Mouse (Mus musculus) liver, postnatal 0 days (tissue): ENCODE data around the gene Gm20388. TPM values are rescaled to one million over a fixed set of nuclear protein-coding genes. Genes with fewer than 3 reads are reported as not detected.

ENCODE experiments used
- ATAC-seq: fragments of 200-750 bp; cut with Nextera tagmentation; 2 replicates; pipeline ENCODE4 v1.8.0; 2017; ENCODE audit warnings: mild to moderate bottlenecking, moderate library complexity
- DNase-seq: peaks from one replicate; pipeline ENCODE4 v3.0.0-alpha.2; 2016
- H3K27ac ChIP-seq: fragments of 300-500 bp; sonication (generic); 2 replicates; pipeline ENCODE4 v1.5.1; 2014; ENCODE audit warnings: antibody characterized with exemption, moderate library complexity, mild to moderate bottlenecking, low read depth
- H3K27me3 ChIP-seq: fragments of 300-500 bp; sonication (generic); 2 replicates; pipeline ENCODE4 v1.6.1; 2014; ENCODE audit warnings: low read length, control low read depth, mixed read lengths; ENCODE audit not compliant: insufficient read depth
- H3K36me3 ChIP-seq: fragments of 300-500 bp; sonication (generic); replicated peaks from 2 replicates; pipeline ENCODE4 v1.6.1; 2014; ENCODE audit warnings: mild to moderate bottlenecking, control low read depth, low read length, moderate library complexity, mixed read lengths; ENCODE audit not compliant: insufficient read depth
- H3K4me1 ChIP-seq: fragments of 300-500 bp; sonication (generic); 2 replicates; pipeline ENCODE4 v1.6.1; 2014; ENCODE audit warnings: antibody characterized with exemption, mild to moderate bottlenecking, control low read depth; ENCODE audit not compliant: insufficient read depth
- H3K4me2 ChIP-seq: fragments of 300-500 bp; sonication (generic); 2 replicates; pipeline ENCODE4 v1.6.1; 2014; ENCODE audit warnings: low read depth, mild to moderate bottlenecking, low read length, moderate library complexity, mixed read lengths
- H3K4me3 ChIP-seq: fragments of 300-500 bp; sonication (generic); 2 replicates; pipeline ENCODE4 v1.5.1; 2014; ENCODE audit warnings: low read depth, low read length
- H3K9ac ChIP-seq: fragments of 300-500 bp; sonication (generic); replicated peaks from 2 replicates; pipeline ENCODE4 v1.6.1; 2014; ENCODE audit warnings: mild to moderate bottlenecking, moderate library complexity
- H3K9me3 ChIP-seq: fragments of 300-500 bp; sonication (generic); 2 replicates; pipeline ENCODE4 v1.6.1; 2016; ENCODE audit warnings: mild to moderate bottlenecking, control low read depth, low read length, mixed read lengths
- CTCF ChIP-seq: sonication (generic); IDR thresholded peaks from 2 replicates; pipeline ENCODE4 v1.5.1; 2016; ENCODE audit warnings: antibody characterized with exemption, low read depth
- EP300 ChIP-seq: IDR thresholded peaks from 2 replicates; pipeline ENCODE4 v1.6.1; 2016; ENCODE audit warnings: antibody characterized with exemption, low read depth, mild to moderate bottlenecking
- WGBS: fragments of 180-500 bp; shearing (Covaris S2); extraction: QIAGEN DNeasy Blood & Tissue Kit; methylation state at CpG from one replicate; pipeline ENCODE4 v1.1.7; 2014; ENCODE audit not compliant: insufficient replicate concordance; 5-methylcytosine and 5-hydroxymethylcytosine counted together
- polyA plus RNA-seq: library from polyadenylated mRNA; unstranded; fragments of >200 nt; fragmentation: Nextera tagmentation; extraction: Ambion mirVana; gene quantifications from 2 replicates; pipeline ENCODE4 v1.2.1, GENCODE M21; 2015

Gm20388 gene
- polyA plus RNA-seq, 1 experiment from 2014 or later = not detected

DNA sequence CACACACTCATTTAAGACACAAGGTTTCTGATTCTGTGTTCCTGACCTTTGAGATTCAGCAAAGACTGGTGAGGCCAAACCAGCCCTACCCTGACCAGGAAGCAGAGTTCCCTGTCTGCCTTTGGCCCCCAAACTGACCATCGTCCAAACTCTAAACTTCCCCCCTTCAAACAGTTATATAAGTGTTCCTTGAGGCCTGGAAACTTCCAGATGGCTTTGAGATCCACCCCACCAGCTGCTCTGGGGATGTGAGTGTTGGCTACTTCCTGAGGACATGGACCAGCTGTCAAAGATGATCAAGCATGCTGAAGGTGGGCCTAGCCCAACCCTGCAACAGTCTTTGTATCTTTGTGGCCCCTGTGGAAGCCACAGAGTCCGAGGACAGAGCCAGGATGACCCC, 146.4 kb downstream of the Gm20388 start:
- Histone ChIP-seq H3K9ac (no peak overlapping the region), H3K4me1 (no peaks in the 10 kb centered on the region), H3K4me2 (no peak overlapping the region), H3K4me3 (no peak overlapping the region), H3K27me3 (no peaks in the 10 kb centered on the region), H3K9me3 (0 out of 2 replicates have a peak, but pooled peaks cover 3% of the 10 kb centered on the region), H3K36me3 (no peaks in the 10 kb centered on the region), H3K27ac (no peak overlapping the region)
- ATAC-seq (no peak), DNase-seq (no peak)
- TF ChIP-seq CTCF = no peak
- TF ChIP-seq EP300 = no peak
- WGBS = 73% methylated on average over 2 of the region's 2 CpGs

GRCm38 (mm10) chr8:120062742-120063141, 152.1 kb downstream of the Gm20388 start:
- no peak overlapping the region for H3K4me3 ChIP-seq
- TF ChIP-seq EP300 (no peak), CTCF (no peak)
- no peaks in the 10 kb centered on the region for H3K36me3 ChIP-seq
- no peak overlapping the region for H3K27ac ChIP-seq
- DNase-seq = no peak
- no peaks in the 10 kb centered on the region for H3K4me1 ChIP-seq
- no peak overlapping the region for H3K9ac ChIP-seq
- H3K9me3 ChIP-seq = no peaks in the 10 kb centered on the region
- no peak for ATAC-seq
- H3K4me2 ChIP-seq = no peak overlapping the region
- 78% methylated on average over 14 of the region's 14 CpGs for WGBS
- no peaks in the 10 kb centered on the region for H3K27me3 ChIP-seq

DNA sequence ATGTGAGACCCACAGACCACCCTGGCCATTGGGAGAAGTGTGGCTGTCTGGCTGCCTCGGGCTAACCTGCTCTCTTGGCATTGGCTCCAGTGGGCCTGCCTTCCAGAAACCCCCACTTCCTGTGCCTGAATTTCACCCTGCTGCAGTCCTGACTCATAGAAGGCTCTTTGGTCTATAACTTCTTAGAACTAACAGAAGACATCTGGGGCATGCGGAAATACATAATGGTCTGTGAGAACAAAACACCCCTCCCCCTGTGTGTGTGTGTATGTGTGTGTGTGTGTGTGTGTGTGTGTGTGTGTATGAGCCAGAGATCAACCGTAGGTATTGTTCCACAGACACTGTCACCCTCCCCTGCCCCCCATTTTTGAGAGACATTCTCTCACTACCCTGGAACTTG, 152.7 kb downstream of the Gm20388 start:
- 68% methylated on average over 3 of the region's 3 CpGs for WGBS
- ATAC-seq = no peak
- H3K9ac ChIP-seq = no peak overlapping the region
- TF ChIP-seq CTCF (no peak), EP300 (no peak)
- no peak overlapping the region for H3K4me3 ChIP-seq
- H3K27me3 ChIP-seq = no peaks in the 10 kb centered on the region
- H3K4me2 ChIP-seq = no peak overlapping the region
- H3K4me1 ChIP-seq = no peaks in the 10 kb centered on the region
- DNase-seq = no peak
- no peaks in the 10 kb centered on the region for H3K36me3 ChIP-seq
- H3K9me3 ChIP-seq = no peaks in the 10 kb centered on the region
- H3K27ac ChIP-seq = no peak overlapping the region

DNA sequence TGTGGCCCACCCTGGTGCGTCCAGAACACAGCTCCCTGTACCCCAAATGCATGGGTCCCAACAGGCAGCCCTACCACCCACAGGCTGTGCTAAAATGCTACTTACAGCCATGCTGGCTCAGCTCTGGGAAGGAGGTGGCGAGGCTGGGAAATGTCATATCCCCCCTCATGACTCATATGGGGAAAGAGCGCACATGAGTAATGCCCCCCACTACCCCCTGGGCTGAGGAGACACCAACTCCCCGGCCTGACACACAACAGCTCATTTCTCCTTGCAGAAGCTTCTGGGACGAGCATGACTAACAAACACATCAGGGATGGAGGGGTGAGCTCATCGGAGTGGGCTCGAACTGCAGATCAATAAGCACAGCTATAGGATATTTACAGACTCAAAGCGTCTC, 155.0 kb downstream of the Gm20388 start:
- Histone ChIP-seq H3K4me3 (no peak overlapping the region), H3K9ac (no peak overlapping the region), H3K4me2 (no peak overlapping the region), H3K36me3 (no peaks in the 10 kb centered on the region), H3K27me3 (no peaks in the 10 kb centered on the region), H3K9me3 (no peaks in the 10 kb centered on the region), H3K4me1 (no peaks in the 10 kb centered on the region), H3K27ac (no peak overlapping the region)
- 81% methylated on average over 8 of the region's 8 CpGs for WGBS
- ATAC-seq = no peak
- TF ChIP-seq CTCF (no peak), EP300 (no peak)
- no peak for DNase-seq

GRCm38 (mm10) chr8:120066226-120066625, 155.6 kb downstream of the Gm20388 start:
- ATAC-seq (no peak), DNase-seq (no peak)
- Histone ChIP-seq H3K36me3 (no peaks in the 10 kb centered on the region), H3K27ac (no peak overlapping the region), H3K4me2 (no peak overlapping the region), H3K4me3 (no peak overlapping the region), H3K4me1 (no peaks in the 10 kb centered on the region), H3K27me3 (no peaks in the 10 kb centered on the region), H3K9ac (no peak overlapping the region), H3K9me3 (no peaks in the 10 kb centered on the region)
- TF ChIP-seq CTCF (no peak), EP300 (no peak)
- 74% methylated on average over 4 of the region's 4 CpGs for WGBS

GRCm38 (mm10) chr8:120067936-120068668, 157.5 kb downstream of the Gm20388 start:
- Histone ChIP-seq H3K4me1 (no peaks in the 10 kb centered on the region), H3K9ac (no peak overlapping the region), H3K27ac (no peak overlapping the region), H3K4me3 (no peak overlapping the region), H3K27me3 (no peaks in the 10 kb centered on the region), H3K36me3 (no peaks in the 10 kb centered on the region), H3K9me3 (no peaks in the 10 kb centered on the region), H3K4me2 (no peak overlapping the region)
- TF ChIP-seq CTCF = no peak
- TF ChIP-seq EP300 = no peak
- 61% methylated on average over 19 of the region's 19 CpGs for WGBS
- DNase-seq (no peak), ATAC-seq (no peak)
